Mouse (Mus musculus): ENCODE measurements around the gene Znfx1. TPM values are rescaled to one million over a fixed set of nuclear protein-coding genes. Genes with fewer than 3 reads are reported as not detected.
"Not testable (repeated sequence)": the region's sequence is repeated elsewhere in the genome, so short reads cannot be mapped to it uniquely, and the experiment has no call there.

Znfx1 gene
- polyA plus RNA-seq, 1 experiment from 2014 or later: 13.1 TPM

- WGBS: 79% methylated on average over 4 of the region's 4 CpGs
- Histone ChIP-seq H3K4me3 (ENCODE audit: low read depth, low read length) (no peak overlapping the region), H3K36me3 (ENCODE audit: control insufficient read depth, insufficient read depth) (no peaks in the 10 kb centered on the region), H3K9ac (ENCODE audit: low read depth, low read length) (no peak overlapping the region), H3K27ac (ENCODE audit: low read depth, low read length) (no peak overlapping the region), H3K9me3 (ENCODE audit: control insufficient read depth) (no peaks in the 10 kb centered on the region), H3K27me3 (replicated peaks; ENCODE audit: control insufficient read depth, insufficient read depth, low read length) (no peaks in the 10 kb centered on the region), H3K4me2 (replicated peaks; ENCODE audit: low read depth) (no peak overlapping the region), H3K4me1 (replicated peaks; ENCODE audit: control insufficient read depth, insufficient read depth, low read length) (no peaks in the 10 kb centered on the region)
- no peak for TF ChIP-seq CTCF (IDR thresholded peaks at IDR 0.05; ENCODE audit: low read depth)
- no peak for ATAC-seq
Measured at GRCm38 (mm10) chr2:167009483-167009882, 53.3 kb downstream of the Znfx1 start.

GRCm38 (mm10) chr2:167007565-167007964, 55.2 kb downstream of the Znfx1 start:
- H3K9ac ChIP-seq (ENCODE audit: low read depth, low read length); H3K4me1 ChIP-seq (replicated peaks; ENCODE audit: control insufficient read depth, insufficient read depth, low read length); H3K36me3 ChIP-seq (ENCODE audit: control insufficient read depth, insufficient read depth); H3K27ac ChIP-seq (ENCODE audit: low read depth, low read length); H3K9me3 ChIP-seq (ENCODE audit: control insufficient read depth); H3K27me3 ChIP-seq (replicated peaks; ENCODE audit: control insufficient read depth, insufficient read depth, low read length); H3K4me3 ChIP-seq (ENCODE audit: low read depth, low read length); H3K4me2 ChIP-seq (replicated peaks; ENCODE audit: low read depth): not testable (repeated sequence)
- ATAC-seq: peak; percentile 56
- 62% methylated on average over 4 of the region's 4 CpGs for WGBS

GRCm38 (mm10) chr2:167007001-167007491, 55.8 kb downstream of the Znfx1 start:
- H3K4me3 ChIP-seq (ENCODE audit: low read depth, low read length): no peak overlapping the region
- no peaks in the 10 kb centered on the region for H3K36me3 ChIP-seq (ENCODE audit: control insufficient read depth, insufficient read depth)
- H3K9me3 ChIP-seq (ENCODE audit: control insufficient read depth): no peaks in the 10 kb centered on the region
- no peak overlapping the region for H3K4me2 ChIP-seq (replicated peaks; ENCODE audit: low read depth)
- H3K27me3 ChIP-seq (replicated peaks; ENCODE audit: control insufficient read depth, insufficient read depth, low read length): no peaks in the 10 kb centered on the region
- H3K27ac ChIP-seq (ENCODE audit: low read depth, low read length): no peak overlapping the region
- H3K4me1 ChIP-seq (replicated peaks; ENCODE audit: control insufficient read depth, insufficient read depth, low read length): no peaks in the 10 kb centered on the region
- H3K9ac ChIP-seq (ENCODE audit: low read depth, low read length): no peak overlapping the region
- ATAC-seq: no peak
- TF ChIP-seq CTCF (IDR thresholded peaks at IDR 0.05; ENCODE audit: low read depth): no peak
- 68% methylated on average over 13 of the region's 13 CpGs for WGBS

GRCm38 (mm10) chr2:167006355-167006754, 56.5 kb downstream of the Znfx1 start:
- TF ChIP-seq CTCF (IDR thresholded peaks at IDR 0.05; ENCODE audit: low read depth): no peak
- Histone ChIP-seq H3K4me1 (replicated peaks; ENCODE audit: control insufficient read depth, insufficient read depth, low read length) (no peaks in the 10 kb centered on the region), H3K9me3 (ENCODE audit: control insufficient read depth) (no peaks in the 10 kb centered on the region), H3K4me3 (ENCODE audit: low read depth, low read length) (no peak overlapping the region), H3K9ac (ENCODE audit: low read depth, low read length) (no peak overlapping the region), H3K27ac (ENCODE audit: low read depth, low read length) (no peak overlapping the region), H3K27me3 (replicated peaks; ENCODE audit: control insufficient read depth, insufficient read depth, low read length) (no peaks in the 10 kb centered on the region), H3K4me2 (replicated peaks; ENCODE audit: low read depth) (no peak overlapping the region), H3K36me3 (ENCODE audit: control insufficient read depth, insufficient read depth) (no peaks in the 10 kb centered on the region)
- WGBS: 80% methylated on average over 2 of the region's 2 CpGs
- ATAC-seq: no peak

GRCm38 (mm10) chr2:167004099-167004854, 58.5 kb downstream of the Znfx1 start:
- Histone ChIP-seq H3K4me3 (ENCODE audit: low read depth, low read length) (no peak overlapping the region), H3K9ac (ENCODE audit: low read depth, low read length) (no peak overlapping the region), H3K36me3 (ENCODE audit: control insufficient read depth, insufficient read depth) (no peaks in the 10 kb centered on the region), H3K9me3 (ENCODE audit: control insufficient read depth) (no peaks in the 10 kb centered on the region), H3K27ac (ENCODE audit: low read depth, low read length) (no peak overlapping the region), H3K4me1 (replicated peaks; ENCODE audit: control insufficient read depth, insufficient read depth, low read length) (no peaks in the 10 kb centered on the region), H3K27me3 (replicated peaks; ENCODE audit: control insufficient read depth, insufficient read depth, low read length) (no peaks in the 10 kb centered on the region), H3K4me2 (replicated peaks; ENCODE audit: low read depth) (no peak overlapping the region)
- peak; percentile 89 for TF ChIP-seq CTCF (IDR thresholded peaks at IDR 0.05; ENCODE audit: low read depth)
- ATAC-seq: no peak
- WGBS: 46% methylated on average over 8 of the region's 8 CpGs

GRCm38 (mm10) chr2:167001486-167001885, 61.3 kb downstream of the Znfx1 start:
- H3K9ac ChIP-seq (ENCODE audit: low read depth, low read length): no peak overlapping the region
- H3K4me3 ChIP-seq (ENCODE audit: low read depth, low read length): no peak overlapping the region
- no peaks in the 10 kb centered on the region for H3K4me1 ChIP-seq (replicated peaks; ENCODE audit: control insufficient read depth, insufficient read depth, low read length)
- no peaks in the 10 kb centered on the region for H3K9me3 ChIP-seq (ENCODE audit: control insufficient read depth)
- H3K27ac ChIP-seq (ENCODE audit: low read depth, low read length): no peak overlapping the region
- no peak for TF ChIP-seq CTCF (IDR thresholded peaks at IDR 0.05; ENCODE audit: low read depth)
- no peak for ATAC-seq
- 81% methylated on average over 9 of the region's 9 CpGs for WGBS
- no peaks in the 10 kb centered on the region for H3K36me3 ChIP-seq (ENCODE audit: control insufficient read depth, insufficient read depth)
- no peak overlapping the region for H3K4me2 ChIP-seq (replicated peaks; ENCODE audit: low read depth)
- no peaks in the 10 kb centered on the region for H3K27me3 ChIP-seq (replicated peaks; ENCODE audit: control insufficient read depth, insufficient read depth, low read length)

All from intestine, postnatal 0 days (tissue).